Mouse (Mus musculus) MEL (cell line): Measurements from ENCODE around the gene Colgalt2. TPM values are rescaled to one million over a fixed set of nuclear protein-coding genes. Genes with fewer than 3 reads are reported as not detected.

Source experiments
- DNase-seq: peaks from one replicate; pipeline ENCODE4 v3.0.0; 2011; ENCODE audit warnings: low read depth, low spot score
- H3K27ac ChIP-seq: 2 replicates; pipeline ENCODE4 v1.5.1; 2012; ENCODE audit warnings: low read depth, mild to moderate bottlenecking, control low read depth, low read length, moderate library complexity; ENCODE audit not compliant: control insufficient read depth
- H3K27me3 ChIP-seq, 2 experiments: fragments of 150-350 bp in 1 of 2; sonication (generic) in 1 of 2; 2 replicates each; pipeline ENCODE4 v1.6.1; 2012; ENCODE audit warnings: low read length in 2 of 2, mild to moderate bottlenecking in 2 of 2, improper control_type of control experiment in 1 of 2, moderate library complexity in 1 of 2; ENCODE audit not compliant: insufficient read depth in 2 of 2, control insufficient read depth in 1 of 2
- H3K36me3 ChIP-seq, 2 experiments: 2 replicates each; pipeline ENCODE4 v1.6.1; 2012 to 2014; ENCODE audit warnings: low read length in 2 of 2, improper control_type of control experiment in 1 of 2, inconsistent platforms in 1 of 2, mild to moderate bottlenecking in 1 of 2; ENCODE audit not compliant: insufficient read depth in 2 of 2, control insufficient read depth in 1 of 2
- H3K4me1 ChIP-seq, 2 experiments: fragments of 150-350 bp in 1 of 2; sonication (generic) in 1 of 2; 2 replicates each; pipeline ENCODE4 v1.6.1; 2012; ENCODE audit warnings: low read length in 2 of 2, improper control_type of control experiment in 1 of 2, mild to moderate bottlenecking in 1 of 2; ENCODE audit not compliant: insufficient read depth in 2 of 2, control insufficient read depth in 1 of 2
- H3K4me3 ChIP-seq, 2 experiments: fragments of 150-350 bp in 1 of 2; sonication (generic) in 1 of 2; 2 replicates each; pipeline ENCODE4 v1.5.1; 2012; ENCODE audit warnings: low read depth in 2 of 2, low read length in 2 of 2, mild to moderate bottlenecking in 2 of 2, moderate library complexity in 2 of 2, control low read depth in 1 of 2, improper control_type of control experiment in 1 of 2; ENCODE audit not compliant: control insufficient read depth in 1 of 2, insufficient read depth in 1 of 2
- H3K79me2 ChIP-seq: 2 replicates; pipeline ENCODE4 v1.6.1; 2012; ENCODE audit warnings: mild to moderate bottlenecking, low read length, moderate library complexity; ENCODE audit not compliant: control insufficient read depth, poor library complexity, insufficient read depth
- H3K9ac ChIP-seq: 2 replicates; pipeline ENCODE4 v1.6.1; 2012; ENCODE audit warnings: low read depth, mild to moderate bottlenecking, control low read depth, low read length, moderate library complexity; ENCODE audit not compliant: control insufficient read depth, poor library complexity, severe bottlenecking
- H3K9me3 ChIP-seq: fragments of 150-350 bp; sonication (generic); replicated peaks from 2 replicates; pipeline ENCODE4 v1.6.1; 2012; ENCODE audit warnings: mild to moderate bottlenecking, low read length, improper control_type of control experiment, moderate library complexity; ENCODE audit not compliant: insufficient read depth
- E2F4 ChIP-seq: IDR thresholded peaks from 2 replicates; pipeline ENCODE4 v1.6.1; 2011; ENCODE audit warnings: low read depth, low read length, improper control_type of control experiment, borderline replicate concordance
- ELF1 ChIP-seq: IDR thresholded peaks from 2 replicates; pipeline ENCODE4 v1.6.1; 2014; ENCODE audit warnings: low read depth, mild to moderate bottlenecking, inconsistent platforms, low read length, improper control_type of control experiment, moderate library complexity
- EP300 ChIP-seq, 2 experiments: IDR thresholded peaks; 2 replicates each; pipeline ENCODE4 v1.6.1; 2011; ENCODE audit warnings: improper control_type of control experiment in 2 of 2, low read length in 2 of 2, low read depth in 1 of 2, mild to moderate bottlenecking in 1 of 2
- GABPA ChIP-seq: IDR thresholded peaks from 2 replicates; pipeline ENCODE4 v1.6.1; 2012; ENCODE audit warnings: low read depth, mild to moderate bottlenecking, inconsistent platforms, low read length, improper control_type of control experiment, moderate library complexity
- GATA1 ChIP-seq: IDR thresholded peaks from 2 replicates; pipeline ENCODE4 v1.6.1; 2011; ENCODE audit warnings: low read depth, low read length, improper control_type of control experiment
- JUND ChIP-seq: IDR thresholded peaks from 2 replicates; pipeline ENCODE4 v1.6.1; 2011; ENCODE audit warnings: low read depth, mild to moderate bottlenecking, improper control_type of control experiment, low read length
- KAT2A ChIP-seq: conservative IDR thresholded peaks from 2 replicates; pipeline ENCODE4 v1.6.1; 2012; ENCODE audit warnings: low read depth, low read length, improper control_type of control experiment, inconsistent platforms
- MAFK ChIP-seq: IDR thresholded peaks from 2 replicates; pipeline ENCODE4 v1.6.1; 2011; ENCODE audit warnings: low read depth, mild to moderate bottlenecking, low read length, improper control_type of control experiment, borderline replicate concordance
- MYC ChIP-seq: IDR thresholded peaks from 2 replicates; pipeline ENCODE4 v1.6.1; 2011; ENCODE audit warnings: low read depth, mild to moderate bottlenecking, low read length, improper control_type of control experiment, moderate library complexity
- NELFE ChIP-seq: IDR thresholded peaks from 2 replicates; pipeline ENCODE4 v1.6.1; 2011; ENCODE audit warnings: low read depth, low read length, improper control_type of control experiment
- NRF1 ChIP-seq: IDR thresholded peaks from 2 replicates; pipeline ENCODE4 v1.6.1; 2014; ENCODE audit warnings: low read depth, mild to moderate bottlenecking, inconsistent platforms, low read length, improper control_type of control experiment, moderate library complexity; ENCODE audit not compliant: poor library complexity, insufficient read depth, severe bottlenecking
- POLR2AphosphoS5 ChIP-seq: IDR thresholded peaks from 2 replicates; pipeline ENCODE4 v1.6.1; 2012; ENCODE audit warnings: low read depth, borderline replicate concordance, mild to moderate bottlenecking, inconsistent platforms, low read length, moderate library complexity, mixed read lengths
- TAL1 ChIP-seq: IDR thresholded peaks from 2 replicates; pipeline ENCODE4 v1.6.1; 2012; ENCODE audit warnings: mild to moderate bottlenecking, inconsistent platforms, low read length, moderate library complexity, mixed read lengths
- TCF12 ChIP-seq: IDR thresholded peaks from 2 replicates; pipeline ENCODE4 v1.6.1; 2014; ENCODE audit warnings: low read depth, mild to moderate bottlenecking, inconsistent platforms, low read length, improper control_type of control experiment, moderate library complexity
- UBTF ChIP-seq: IDR thresholded peaks from 2 replicates; pipeline ENCODE4 v1.6.1; 2012; ENCODE audit warnings: low read depth, mild to moderate bottlenecking, inconsistent platforms, low read length, improper control_type of control experiment, moderate library complexity, borderline replicate concordance; ENCODE audit not compliant: insufficient read depth
- USF2 ChIP-seq, 2 experiments: IDR thresholded peaks; 2 replicates each; pipeline ENCODE4 v1.6.1; 2011 to 2012; ENCODE audit warnings: improper control_type of control experiment in 2 of 2, low read length in 2 of 2, borderline replicate concordance in 1 of 2, inconsistent platforms in 1 of 2, low read depth in 1 of 2, mild to moderate bottlenecking in 1 of 2; ENCODE audit not compliant: insufficient read depth in 1 of 2
- ZKSCAN1 ChIP-seq: IDR thresholded peaks from 2 replicates; pipeline ENCODE4 v1.6.1; 2012; ENCODE audit warnings: low read depth, mild to moderate bottlenecking, inconsistent platforms, low read length, improper control_type of control experiment, moderate library complexity
- ZNF384 ChIP-seq: IDR thresholded peaks from 2 replicates; pipeline ENCODE4 v1.6.1; 2012; ENCODE audit warnings: low read depth, mild to moderate bottlenecking, inconsistent platforms, low read length, improper control_type of control experiment
- polyA plus RNA-seq, 2 experiments: library from polyadenylated mRNA; stranded (reverse) in 1 of 2; unstranded in 1 of 2; fragments of >175 nt in 1 of 2; fragments of >200 nt in 1 of 2; gene quantifications; 2 replicates each; pipeline versions ENCODE4 v1.2.1 to v1.2.4; 2012; ENCODE audit warnings: low replicate concordance in 2 of 2, low read depth in 1 of 2; ENCODE audit not compliant: insufficient read length in 2 of 2, insufficient read depth in 1 of 2, missing spikeins in 1 of 2
- total RNA-seq: library from RNA; depleted of rRNA; stranded (reverse); fragments of 300-350 nt; gene quantifications from 2 replicates; pipeline ENCODE4 v1.2.3, GENCODE M21; 2012

Gene Colgalt2
- total and polyA plus RNA-seq, 3 experiments, result not detected

DNA sequence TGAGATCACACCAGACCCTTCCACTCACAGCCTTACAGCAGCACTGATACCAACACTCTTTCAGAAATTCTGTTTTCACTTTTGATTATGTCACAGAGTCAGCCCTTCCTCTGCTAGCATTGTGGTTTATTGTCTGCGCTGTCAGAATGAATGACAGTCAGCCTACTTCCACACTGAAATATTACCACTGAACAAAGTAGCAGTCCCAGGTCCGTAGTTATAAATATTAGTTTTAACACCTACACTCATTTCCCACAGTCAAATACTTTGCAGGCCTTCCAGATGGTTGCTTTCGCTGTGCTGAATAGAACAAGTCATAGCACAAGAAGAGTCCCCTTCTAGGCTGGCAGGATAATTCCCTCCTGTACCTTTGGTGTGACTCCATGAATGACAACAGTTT, 22.7 kb downstream of the Colgalt2 start:
- H3K9me3 ChIP-seq, result no peaks in the 10 kb centered on the region
- H3K9ac ChIP-seq, result no peak overlapping the region
- no peaks in the 10 kb centered on the region for H3K36me3 ChIP-seq
- H3K27ac ChIP-seq, result no peak overlapping the region
- DNase-seq, result no peak
- H3K4me1 ChIP-seq, result no peaks in the 10 kb centered on the region
- H3K79me2 ChIP-seq, result no peaks in the 10 kb centered on the region
- H3K27me3 ChIP-seq, result peaks cover 3 to 11% of the 10 kb centered on the region in 2 experiments
- H3K4me3 ChIP-seq, result no peak overlapping the region
- TF ChIP-seq KAT2A (no peak), JUND (no peak), GABPA (no peak), POLR2AphosphoS5 (no peak), NELFE (no peak), UBTF (no peak), NRF1 (no peak), ZKSCAN1 (no peak), EP300 (IDR thresholded peaks at IDR 0.05; ENCODE audit: low read depth in 1 of 2, low read length in 2 of 2) (no peak), GATA1 (no peak), USF2 (IDR thresholded peaks at IDR 0.05; ENCODE audit: borderline replicate concordance in 1 of 2, insufficient read depth in 1 of 2, low read depth in 1 of 2, low read length in 2 of 2) (no peak)

- no peak overlapping the region for H3K4me3 ChIP-seq
- no peaks in the 10 kb centered on the region for H3K4me1 ChIP-seq
- no peaks in the 10 kb centered on the region for H3K9me3 ChIP-seq
- peaks cover 3 to 9% of the 10 kb centered on the region in 2 experiments for H3K27me3 ChIP-seq
- H3K36me3 ChIP-seq, result no peaks in the 10 kb centered on the region
- H3K9ac ChIP-seq, result no peak overlapping the region
- no peak for DNase-seq
- H3K27ac ChIP-seq, result no peak overlapping the region
- no peaks in the 10 kb centered on the region for H3K79me2 ChIP-seq
- no peak for TF ChIP-seq ELF1
- TF ChIP-seq NELFE, result no peak
- TF ChIP-seq E2F4, result no peak
- no peak for TF ChIP-seq MAFK
- TF ChIP-seq ZNF384, result no peak
- TF ChIP-seq TAL1, result no peak
- TF ChIP-seq TCF12, result no peak
- TF ChIP-seq USF2 (IDR thresholded peaks at IDR 0.05; ENCODE audit: borderline replicate concordance in 1 of 2, insufficient read depth in 1 of 2, low read depth in 1 of 2, low read length in 2 of 2), result no peak
- no peak for TF ChIP-seq MYC
These were observed 23.4 kb downstream of the Colgalt2 start for GRCm38 (mm10) chr1:152423052-152423451.
